Mouse (Mus musculus): ENCODE results near the gene Eri3. TPM values are rescaled to one million over a fixed set of nuclear protein-coding genes. Genes with fewer than 3 reads are reported as not detected.

Eri3 gene
- polyA plus RNA-seq, 1 experiment from 2014 or later = 40.3 TPM

DNA sequence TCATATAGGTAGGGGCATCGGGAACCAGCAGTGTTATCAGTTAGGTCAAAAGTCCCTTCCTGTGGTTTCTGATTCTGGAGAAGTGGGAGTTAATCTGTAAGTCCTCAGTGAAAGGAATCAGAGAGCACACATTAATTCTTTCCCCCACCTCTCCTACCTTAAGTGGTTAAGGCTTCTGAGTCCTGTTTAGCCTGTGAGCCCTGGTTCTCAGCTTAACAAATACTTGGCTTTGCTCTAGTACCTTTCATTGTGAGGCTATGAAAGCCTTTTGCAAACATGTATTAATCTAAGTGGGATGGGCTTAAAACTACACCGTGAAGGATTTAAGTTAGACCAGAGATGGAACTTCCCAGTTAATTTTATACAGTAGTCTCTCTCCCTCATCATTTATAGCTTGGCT lies 35.8 kb downstream of the Eri3 start:
- H3K4me3 ChIP-seq (replicated peaks) = no peak overlapping the region
- no peaks in the 10 kb centered on the region for H3K9me3 ChIP-seq (replicated peaks)
- DNase-seq = no peak
- no peak overlapping the region for H3K27ac ChIP-seq
- no peak overlapping the region for H3K4me2 ChIP-seq
- no peak for ATAC-seq (ENCODE audit: low read depth)
- H3K36me3 ChIP-seq = peaks cover 54% of the 10 kb centered on the region
- H3K4me1 ChIP-seq (replicated peaks) = 0 out of 2 replicates have a peak, but pooled peaks cover 5% of the 10 kb centered on the region
- H3K27me3 ChIP-seq = no peaks in the 10 kb centered on the region
- WGBS (ENCODE audit: insufficient replicate concordance) = 45% methylated on average over 2 of the region's 2 CpGs
- no peak overlapping the region for H3K9ac ChIP-seq

DNA sequence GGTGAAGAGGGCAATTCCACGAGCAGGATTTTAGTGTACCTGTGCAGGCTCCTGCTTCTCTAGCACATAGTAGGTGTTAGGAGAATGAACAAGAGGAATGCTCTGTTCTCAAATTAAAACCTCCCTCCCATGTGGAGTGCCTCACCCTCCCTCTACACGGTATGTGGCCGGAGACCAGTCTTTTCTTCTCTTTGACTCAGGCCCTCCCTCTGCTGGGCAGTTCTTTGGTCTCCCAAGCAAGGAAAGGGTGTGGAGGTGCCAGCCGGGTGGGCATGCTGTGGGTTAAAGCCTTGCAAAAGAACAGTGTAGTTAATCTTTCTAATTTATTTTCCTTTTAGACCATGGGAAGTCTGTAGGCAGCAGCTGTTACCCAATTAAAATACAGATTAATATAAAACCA lies 37.3 kb downstream of the Eri3 start:
- no peak for DNase-seq
- peaks cover 61% of the 10 kb centered on the region for H3K36me3 ChIP-seq
- H3K9me3 ChIP-seq (replicated peaks) = no peaks in the 10 kb centered on the region
- no peak overlapping the region for H3K27ac ChIP-seq
- 0 out of 2 replicates have a peak, but pooled peaks cover 5% of the 10 kb centered on the region for H3K4me1 ChIP-seq (replicated peaks)
- WGBS (ENCODE audit: insufficient replicate concordance) = 70% methylated on average over 4 of the region's 4 CpGs
- no peak overlapping the region for H3K4me2 ChIP-seq
- no peak overlapping the region for H3K9ac ChIP-seq
- ATAC-seq (ENCODE audit: low read depth) = no peak
- H3K4me3 ChIP-seq (replicated peaks) = no peak overlapping the region
- H3K27me3 ChIP-seq = no peaks in the 10 kb centered on the region

DNA sequence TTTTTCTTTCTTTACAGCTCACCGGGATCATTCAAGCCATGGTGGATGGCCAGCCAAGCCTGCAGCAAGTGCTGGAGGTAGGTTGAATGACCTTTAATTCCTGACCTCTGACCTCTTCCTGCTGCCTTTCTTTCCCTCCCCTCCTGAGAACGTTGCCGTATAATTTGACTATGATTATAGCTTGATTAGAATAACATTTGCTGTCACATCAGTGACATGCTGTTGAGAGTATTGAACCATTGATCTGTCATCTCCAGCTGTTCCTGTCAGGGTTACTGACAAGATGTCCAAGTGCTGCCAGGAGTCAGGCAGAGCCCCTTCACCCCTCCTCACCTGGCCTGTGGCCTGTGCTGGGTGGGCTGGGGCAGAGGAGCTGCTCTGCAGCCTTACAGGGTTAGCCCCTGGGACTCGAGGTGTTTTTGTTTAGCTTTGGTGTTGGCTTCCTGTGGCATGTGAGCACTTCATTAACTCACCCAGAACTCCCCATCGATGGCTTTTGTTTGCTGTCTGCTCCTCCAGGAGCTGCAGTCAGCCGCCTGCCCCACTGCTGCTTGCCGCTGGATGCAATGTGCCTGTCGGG lies 39.0 kb downstream of the Eri3 start:
- H3K4me2 ChIP-seq = no peak overlapping the region
- peaks cover 58% of the 10 kb centered on the region for H3K36me3 ChIP-seq
- H3K9me3 ChIP-seq (replicated peaks) = no peaks in the 10 kb centered on the region
- H3K9ac ChIP-seq = no peak overlapping the region
- no peaks in the 10 kb centered on the region for H3K27me3 ChIP-seq
- no peak overlapping the region for H3K4me3 ChIP-seq (replicated peaks)
- no peak for DNase-seq
- 70% methylated on average over 8 of the region's 8 CpGs for WGBS (ENCODE audit: insufficient replicate concordance)
- ATAC-seq (ENCODE audit: low read depth) = no peak
- H3K27ac ChIP-seq = no peak overlapping the region
- 0 out of 2 replicates have a peak, but pooled peaks cover 5% of the 10 kb centered on the region for H3K4me1 ChIP-seq (replicated peaks)

DNA sequence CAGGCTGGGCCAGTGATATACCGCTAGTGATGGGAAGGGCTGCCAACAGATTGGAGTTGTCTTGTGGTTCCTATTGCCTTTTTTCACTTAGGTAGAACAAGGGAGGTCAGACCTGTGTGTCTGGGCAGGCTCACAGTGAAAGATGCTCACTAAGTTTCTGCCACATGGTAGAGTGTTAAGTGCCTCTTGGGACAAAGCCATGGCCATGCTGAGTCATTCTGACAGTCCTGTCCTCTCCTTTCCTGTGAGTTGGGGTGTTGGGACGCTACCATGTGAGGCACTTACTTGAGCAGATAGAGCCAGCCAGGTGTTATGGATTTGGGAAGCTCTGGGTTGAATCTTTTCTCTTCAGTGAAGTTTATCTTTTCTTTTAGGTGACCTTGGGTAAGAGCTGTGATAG lies 40.6 kb downstream of the Eri3 start:
- ATAC-seq (ENCODE audit: low read depth) (no peak), DNase-seq (no peak)
- 73% methylated on average over 2 of the region's 2 CpGs for WGBS (ENCODE audit: insufficient replicate concordance)
- peaks cover 56% of the 10 kb centered on the region for H3K36me3 ChIP-seq
- H3K4me3 ChIP-seq (replicated peaks) = no peak overlapping the region
- no peak overlapping the region for H3K9ac ChIP-seq
- no peaks in the 10 kb centered on the region for H3K4me1 ChIP-seq (replicated peaks)
- H3K4me2 ChIP-seq = no peak overlapping the region
- no peaks in the 10 kb centered on the region for H3K9me3 ChIP-seq (replicated peaks)
- no peak overlapping the region for H3K27ac ChIP-seq
- no peaks in the 10 kb centered on the region for H3K27me3 ChIP-seq

DNA sequence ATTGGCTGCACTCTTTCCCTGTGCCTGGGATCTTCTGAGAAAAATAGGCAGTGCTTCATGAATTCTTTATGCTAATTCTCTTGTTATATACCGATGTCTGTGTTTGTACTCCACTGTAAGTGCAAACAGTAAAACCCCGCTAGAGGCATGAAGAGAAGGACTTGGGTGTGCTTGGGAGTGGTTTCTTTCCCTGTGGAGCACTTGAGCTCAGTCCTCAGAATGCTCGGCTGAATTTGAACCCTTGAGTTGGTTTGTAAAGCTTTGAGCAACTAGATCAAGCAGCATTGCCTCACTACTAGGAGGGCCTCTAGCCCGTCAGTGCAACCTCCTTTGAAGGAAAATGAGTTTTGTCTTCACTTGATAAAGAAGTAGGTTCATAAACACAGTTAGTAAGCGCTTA lies 42.0 kb downstream of the Eri3 start:
- H3K4me1 ChIP-seq (replicated peaks) = no peaks in the 10 kb centered on the region
- H3K4me2 ChIP-seq = no peak overlapping the region
- ATAC-seq (ENCODE audit: low read depth) = no peak
- DNase-seq = no peak
- no peaks in the 10 kb centered on the region for H3K9me3 ChIP-seq (replicated peaks)
- H3K9ac ChIP-seq = no peak overlapping the region
- H3K4me3 ChIP-seq (replicated peaks) = no peak overlapping the region
- peaks cover 60% of the 10 kb centered on the region for H3K36me3 ChIP-seq
- WGBS (ENCODE audit: insufficient replicate concordance) = 79% methylated on average over 5 of the region's 5 CpGs
- H3K27ac ChIP-seq = no peak overlapping the region
- H3K27me3 ChIP-seq = no peaks in the 10 kb centered on the region

DNA sequence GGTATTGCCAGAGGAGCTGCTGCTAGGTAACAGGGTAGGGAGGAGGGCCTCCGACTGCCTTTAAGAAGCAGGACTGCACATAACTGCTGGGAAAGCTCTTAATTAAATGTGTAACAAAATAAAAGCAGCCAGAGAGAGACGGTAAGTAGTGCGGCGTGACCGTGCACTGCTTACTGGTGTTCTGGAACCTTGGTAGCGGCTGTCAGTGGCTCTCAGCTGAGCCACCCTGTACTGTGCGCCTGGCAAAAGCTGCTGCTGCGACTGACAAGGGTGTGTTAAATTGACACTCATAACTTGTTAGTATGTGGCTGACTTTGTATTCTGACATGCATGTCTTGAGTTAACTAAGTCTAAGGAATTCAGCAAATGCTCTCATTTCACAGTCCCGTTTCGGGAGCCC lies 45.1 kb downstream of the Eri3 start:
- H3K4me3 ChIP-seq (replicated peaks) = no peak overlapping the region
- H3K9ac ChIP-seq = no peak overlapping the region
- no peak overlapping the region for H3K4me2 ChIP-seq
- peaks cover 9% of the 10 kb centered on the region for H3K4me1 ChIP-seq (replicated peaks)
- H3K9me3 ChIP-seq (replicated peaks) = no peaks in the 10 kb centered on the region
- H3K27me3 ChIP-seq = no peaks in the 10 kb centered on the region
- H3K27ac ChIP-seq = no peak overlapping the region
- DNase-seq (no peak), ATAC-seq (ENCODE audit: low read depth) (no peak)
- 88% methylated on average over 10 of the region's 10 CpGs for WGBS (ENCODE audit: insufficient replicate concordance)
- peaks cover 65% of the 10 kb centered on the region for H3K36me3 ChIP-seq

DNA sequence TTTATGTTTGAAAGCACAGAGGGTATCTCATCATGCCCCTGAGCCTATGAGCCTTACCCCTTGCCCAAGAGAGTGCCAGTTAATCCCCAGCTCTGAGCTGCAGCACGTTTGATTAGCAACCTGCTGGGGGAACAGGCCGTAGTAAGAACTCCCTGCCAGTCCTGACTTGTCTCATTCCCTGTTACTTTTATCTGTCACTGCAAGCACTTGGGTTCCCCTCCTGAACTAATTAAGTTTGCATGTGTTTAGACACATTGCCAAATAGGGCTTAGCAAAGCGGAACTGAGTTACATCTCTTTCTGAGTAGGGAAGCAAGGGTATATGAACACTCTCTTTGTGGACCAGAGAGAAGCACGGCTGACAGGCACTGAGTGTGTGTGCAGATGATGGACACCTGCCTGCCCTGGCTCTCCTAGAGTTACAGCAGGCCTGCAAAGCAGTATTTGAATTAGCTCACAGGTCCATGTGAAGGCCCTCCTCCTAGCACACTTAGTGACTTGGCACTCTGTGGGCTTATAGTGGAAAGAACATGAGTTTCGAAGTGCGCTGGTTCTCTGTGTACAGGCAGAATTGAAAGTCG lies 49.9 kb downstream of the Eri3 start:
- no peak overlapping the region for H3K9ac ChIP-seq
- peaks cover 38% of the 10 kb centered on the region for H3K36me3 ChIP-seq
- H3K27ac ChIP-seq = no peak overlapping the region
- DNase-seq (no peak), ATAC-seq (ENCODE audit: low read depth) (no peak)
- peaks cover 9% of the 10 kb centered on the region for H3K4me1 ChIP-seq (replicated peaks)
- H3K4me3 ChIP-seq (replicated peaks) = no peak overlapping the region
- 74% methylated on average over 7 of the region's 7 CpGs for WGBS (ENCODE audit: insufficient replicate concordance)
- H3K9me3 ChIP-seq (replicated peaks) = no peaks in the 10 kb centered on the region
- no peak overlapping the region for H3K4me2 ChIP-seq
- no peaks in the 10 kb centered on the region for H3K27me3 ChIP-seq

DNA sequence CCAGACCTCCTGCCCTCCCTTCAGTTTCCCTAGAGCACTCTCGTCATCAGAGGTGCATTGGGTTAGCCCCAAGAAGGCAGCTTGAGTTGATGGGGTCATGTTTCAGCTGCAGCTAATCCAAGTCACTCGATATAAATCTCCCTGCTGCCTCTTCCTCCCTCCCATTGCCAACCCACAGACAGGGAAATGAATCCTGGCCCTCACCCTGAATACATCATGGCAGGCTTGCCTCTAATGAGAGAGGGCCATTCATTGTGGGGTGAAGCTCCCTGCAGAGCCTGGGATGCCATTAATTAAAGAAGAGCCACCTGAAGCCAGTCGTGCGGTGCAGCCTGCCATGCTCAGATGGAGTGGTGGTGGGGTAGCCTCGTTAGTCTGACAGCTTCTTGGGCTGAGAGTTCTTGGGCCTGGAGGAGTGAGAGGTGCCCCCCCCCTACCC lies 51.2 kb downstream of the Eri3 start:
- Histone ChIP-seq H3K9me3 (replicated peaks) (no peaks in the 10 kb centered on the region), H3K27ac (no peak overlapping the region), H3K36me3 (peaks cover 37% of the 10 kb centered on the region), H3K9ac (no peak overlapping the region), H3K4me1 (replicated peaks) (peaks cover 21% of the 10 kb centered on the region), H3K4me2 (no peak overlapping the region), H3K27me3 (no peaks in the 10 kb centered on the region), H3K4me3 (replicated peaks) (no peak overlapping the region)
- ATAC-seq (ENCODE audit: low read depth) (no peak), DNase-seq (no peak)
- WGBS (ENCODE audit: insufficient replicate concordance) = 62% methylated on average over 5 of the region's 5 CpGs

DNA sequence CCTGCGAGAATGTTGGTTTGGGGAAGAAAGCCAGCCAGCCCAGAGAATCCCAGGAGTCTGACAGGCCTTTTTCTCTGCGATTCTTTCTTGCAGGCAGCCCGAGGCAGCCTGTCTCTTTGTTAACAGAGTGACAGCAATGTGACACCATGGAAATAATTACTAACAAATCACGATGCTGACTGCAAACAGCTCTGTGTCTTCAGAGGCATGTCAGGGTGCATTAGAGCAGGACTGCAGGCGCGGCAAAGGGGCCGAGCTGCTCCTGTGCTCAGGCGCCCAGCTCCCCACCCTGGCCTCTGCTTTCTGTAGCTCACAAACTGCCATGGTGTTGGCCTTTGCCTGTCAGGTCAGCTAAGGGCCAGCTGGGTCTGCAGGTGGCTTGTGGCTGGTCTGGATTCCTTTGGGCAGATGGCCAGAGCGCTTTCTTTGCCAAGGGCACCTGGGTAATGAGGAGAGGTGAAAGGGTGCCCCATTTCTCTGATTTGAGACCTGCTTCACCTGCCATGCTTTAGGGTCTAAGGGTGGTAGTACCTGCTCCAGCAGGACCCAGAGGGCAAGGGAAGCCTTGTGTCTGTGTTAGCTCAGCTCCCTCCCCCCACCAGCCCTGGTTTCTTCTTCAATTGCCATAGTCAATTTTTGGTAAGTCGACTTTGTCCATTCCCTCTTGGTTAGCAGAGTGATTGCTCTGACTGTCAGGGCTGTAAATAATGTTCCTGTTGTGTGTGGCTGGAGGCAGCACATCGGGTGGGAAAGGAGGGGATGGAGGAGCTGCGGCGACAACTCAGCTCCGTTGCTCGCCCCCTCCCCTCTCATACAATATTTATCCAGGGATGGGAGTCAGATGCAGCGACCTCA lies 55.2 kb downstream of the Eri3 start:
- Histone ChIP-seq H3K9ac (no peak overlapping the region), H3K9me3 (replicated peaks) (no peaks in the 10 kb centered on the region), H3K4me1 (replicated peaks) (peaks cover 34% of the 10 kb centered on the region), H3K4me2 (no peak overlapping the region), H3K36me3 (peaks cover 18% of the 10 kb centered on the region), H3K27me3 (no peaks in the 10 kb centered on the region), H3K27ac (no peak overlapping the region; the same call in 1 of the 2 replicates), H3K4me3 (replicated peaks) (no peak overlapping the region)
- 68% methylated on average over 16 of the region's 16 CpGs for WGBS (ENCODE audit: insufficient replicate concordance)
- ATAC-seq (ENCODE audit: low read depth) (no peak), DNase-seq (no peak)

DNA sequence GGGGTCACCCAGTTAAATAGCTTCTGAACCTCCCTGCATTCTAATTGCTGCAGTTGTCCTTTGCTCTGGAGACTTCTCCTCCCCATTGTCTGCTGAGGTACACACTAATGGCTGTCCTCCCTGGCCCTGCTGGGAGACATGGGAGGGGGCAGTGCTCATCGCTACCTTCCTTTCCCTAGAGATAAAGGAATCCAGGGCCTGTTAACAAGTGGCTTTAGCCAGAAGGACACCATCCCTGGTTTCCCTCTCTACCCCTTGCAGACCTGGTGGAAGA lies 55.7 kb downstream of the Eri3 start:
- ATAC-seq (ENCODE audit: low read depth) (no peak), DNase-seq (no peak)
- Histone ChIP-seq H3K27me3 (no peaks in the 10 kb centered on the region), H3K36me3 (peaks cover 17% of the 10 kb centered on the region), H3K4me2 (no peak overlapping the region), H3K27ac (no peak overlapping the region; the same call in 1 of the 2 replicates), H3K4me1 (replicated peaks) (peaks cover 40% of the 10 kb centered on the region), H3K9ac (no peak overlapping the region), H3K9me3 (replicated peaks) (no peaks in the 10 kb centered on the region), H3K4me3 (replicated peaks) (no peak overlapping the region)
- WGBS (ENCODE audit: insufficient replicate concordance) = 68% methylated on average over 1 of the region's 1 CpGs

DNA sequence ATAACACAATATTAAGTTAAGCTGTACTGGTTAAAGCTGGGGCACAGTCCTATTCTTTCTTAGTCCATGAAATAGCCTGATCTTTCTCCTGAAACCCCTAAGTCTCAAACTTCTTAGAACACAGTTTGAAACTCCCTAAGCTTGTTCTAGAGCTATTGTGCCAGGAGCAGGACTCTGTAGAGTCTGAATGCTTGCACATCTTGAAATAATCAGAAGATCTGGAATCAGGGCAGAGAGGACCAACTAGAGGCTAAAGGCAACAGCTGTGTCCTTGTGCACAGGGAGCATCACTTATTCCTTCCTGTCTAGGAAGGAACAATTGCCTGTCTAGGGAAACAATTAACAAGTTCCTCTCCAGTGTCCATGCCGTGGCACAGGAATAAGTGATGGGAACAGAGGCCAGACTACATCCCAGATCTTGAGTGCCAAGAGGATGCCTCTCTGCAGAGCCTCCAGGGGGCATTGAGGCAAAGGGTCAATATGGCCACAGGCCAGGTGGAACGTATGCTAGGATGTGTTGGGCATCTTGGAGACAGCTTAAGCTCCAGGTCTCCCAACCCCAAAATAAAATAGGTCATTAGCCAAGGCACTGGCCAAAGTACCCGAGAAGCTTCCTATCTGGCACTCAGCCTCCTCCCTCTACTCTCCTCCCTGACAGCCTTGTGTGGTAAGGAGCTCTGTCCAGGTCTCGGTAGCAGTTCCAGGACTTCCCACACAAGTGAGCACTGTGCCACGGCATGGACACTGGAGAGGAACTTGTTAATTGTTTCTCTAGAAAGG lies 56.9 kb downstream of the Eri3 start:
- ATAC-seq (ENCODE audit: low read depth) = no peak
- H3K4me2 ChIP-seq = no peak overlapping the region
- no peak overlapping the region for H3K9ac ChIP-seq
- peaks cover 17% of the 10 kb centered on the region for H3K36me3 ChIP-seq
- no peaks in the 10 kb centered on the region for H3K27me3 ChIP-seq
- no peak for DNase-seq
- H3K27ac ChIP-seq = no peak overlapping the region
- H3K4me1 ChIP-seq (replicated peaks) = peaks cover 51% of the 10 kb centered on the region
- H3K9me3 ChIP-seq (replicated peaks) = no peaks in the 10 kb centered on the region
- 75% methylated on average over 5 of the region's 5 CpGs for WGBS (ENCODE audit: insufficient replicate concordance)
- no peak overlapping the region for H3K4me3 ChIP-seq (replicated peaks)
